In genomic region chr2:105671116-105671797, GRCm38 (mm10) we compare ENCODE assay signal across 13 mouse cellular contexts. TPM values are rescaled to one million over a fixed set of nuclear protein-coding genes. Genes with fewer than 3 reads are reported as not detected.
DNase-seq lines count a peak whose midpoint lies in the region; ATAC-seq and TF ChIP-seq lines count a peak whose summit lies in the region.
"Had no signal": no experiment of that assay in that cellular context is flagged by ENCODE, and none has a peak within 500 bp of the region (broad histone marks: within the 10 kb centered on the region; RNA-seq: fewer than 3 reads in every experiment).

No protein-coding gene starts in this region.

- no peak for ATAC-seq in forebrain, embryonic 15.5 days (replicated peaks)
- no peak for ATAC-seq in midbrain, embryonic 14.5 days (ENCODE audit: low FRiP score, low TSS enrichment)
- ATAC-seq: intestine, embryonic 15.5 days had no signal

- H3K9ac ChIP-seq in forebrain, embryonic 15.5 days (replicated peaks), result peak overlapping the region; percentile 44; the same call in 1 of the 2 replicates
- no peak overlapping the region for H3K9ac ChIP-seq in midbrain, embryonic 14.5 days (replicated peaks; ENCODE audit: low read length)
- H3K9ac ChIP-seq: embryonic facial prominence, embryonic 13.5 days; intestine, embryonic 15.5 days had no signal

- TF ChIP-seq POLR2A in brain, embryonic 14.5 days (IDR thresholded peaks at IDR 0.05; ENCODE audit: borderline replicate concordance, extremely low read depth, insufficient read depth, insufficient read length, poor library complexity, severe bottlenecking), result no peak

- H3K4me2 ChIP-seq in forebrain, embryonic 15.5 days (replicated peaks), result peak overlapping the region; percentile 83
- H3K4me2 ChIP-seq in midbrain, embryonic 14.5 days (ENCODE audit: low read length), result 0 out of 2 replicates have a peak overlapping the region, but pooled peaks have one; percentile 2
- H3K4me2 ChIP-seq: embryonic facial prominence, embryonic 13.5 days; intestine, embryonic 15.5 days had no signal

- H3K4me3 ChIP-seq in forebrain, embryonic 15.5 days, result peak overlapping the region; percentile 41
- H3K4me3 ChIP-seq in midbrain, embryonic 14.5 days (replicated peaks; ENCODE audit: low read depth, low read length), result no peak overlapping the region
- H3K4me3 ChIP-seq in heart, embryonic 10.5 days, result no peak overlapping the region
- H3K4me3 ChIP-seq: embryonic facial prominence, embryonic 13.5 days; intestine, embryonic 15.5 days had no signal

- no peaks in the 10 kb centered on the region for H3K9me3 ChIP-seq in forebrain, embryonic 15.5 days
- no peaks in the 10 kb centered on the region for H3K9me3 ChIP-seq in midbrain, embryonic 14.5 days (ENCODE audit: control insufficient read depth, low read length)
- no peaks in the 10 kb centered on the region for H3K9me3 ChIP-seq in heart, embryonic 10.5 days
- H3K9me3 ChIP-seq: embryonic facial prominence, embryonic 13.5 days; intestine, embryonic 15.5 days had no signal

- H3K27me3 ChIP-seq in forebrain, embryonic 15.5 days, result peaks cover 53% of the 10 kb centered on the region
- peaks cover 99% of the 10 kb centered on the region for H3K27me3 ChIP-seq in midbrain, embryonic 14.5 days (ENCODE audit: control insufficient read depth, insufficient read depth, low read length)
- peaks cover 99% of the 10 kb centered on the region for H3K27me3 ChIP-seq in heart, embryonic 10.5 days (ENCODE audit: insufficient read depth, poor library complexity, severe bottlenecking)

- H3K36me3 ChIP-seq in forebrain, embryonic 15.5 days, result no peaks in the 10 kb centered on the region
- H3K36me3 ChIP-seq in midbrain, embryonic 14.5 days (ENCODE audit: control insufficient read depth, insufficient read depth, low read length), result no peaks in the 10 kb centered on the region
- no peaks in the 10 kb centered on the region for H3K36me3 ChIP-seq in heart, embryonic 10.5 days
- H3K36me3 ChIP-seq: embryonic facial prominence, embryonic 13.5 days; intestine, embryonic 15.5 days had no signal

- H3K4me1 ChIP-seq in forebrain, embryonic 15.5 days, result peaks cover 73% of the 10 kb centered on the region
- H3K4me1 ChIP-seq in midbrain, embryonic 14.5 days (ENCODE audit: control insufficient read depth, insufficient read depth, low read length), result peaks cover 15% of the 10 kb centered on the region
- H3K4me1 ChIP-seq in heart, embryonic 10.5 days, result peaks cover 50% of the 10 kb centered on the region

- WGBS in forebrain, embryonic 15.5 days, result 14% methylated on average over 9 of the region's 9 CpGs
- WGBS in midbrain, embryonic 14.5 days, result 5% methylated on average over 9 of the region's 9 CpGs
- 2% methylated on average over 9 of the region's 9 CpGs for WGBS in heart, embryonic 10.5 days

- peak overlapping the region; percentile 12 for H3K27ac ChIP-seq in forebrain, embryonic 15.5 days (replicated peaks)
- no peak overlapping the region for H3K27ac ChIP-seq in midbrain, embryonic 14.5 days (replicated peaks; ENCODE audit: low read depth, low read length)
- H3K27ac ChIP-seq in heart, embryonic 10.5 days, result no peak overlapping the region
- H3K27ac ChIP-seq: embryonic facial prominence, embryonic 13.5 days; intestine, embryonic 15.5 days had no signal

- TF ChIP-seq CTCF in brain, embryonic 14.5 days (IDR thresholded peaks at IDR 0.05; ENCODE audit: borderline replicate concordance, extremely low read depth, insufficient read depth, insufficient read length), result no peak

- peak; percentile 65 for DNase-seq in brain, embryonic 14.5 days (ENCODE audit: low read depth)
- peak; percentile 48 to 63 for DNase-seq in cerebellum, postnatal 14 days
- peak; percentile 25 for DNase-seq in midbrain, embryonic 14.5 days
- no peak for DNase-seq in heart, embryonic 10.5 days (ENCODE audit: low spot score)
- DNase-seq in thymus, postnatal 14 days, result no peak
- no peak for DNase-seq in heart, postnatal 4 days
- DNase-seq in T-cell, adult 2 months (ENCODE audit: low spot score), result no peak
- DNase-seq: lung, postnatal 10 days; right cerebral cortex, adult 18-20 months had no signal

RNA-seq across cellular contexts. Expression of gene Pax6, which starts 2.6 kb away (rescaled TPM):
- polyA plus RNA-seq in brain, embryonic 14.5 days (2012; rRNA removed), result 63.3 and 76.2 TPM in 2 replicates
- 45.0 and 57.0 TPM in 2 replicates for polyA plus RNA-seq in forebrain, embryonic 15.5 days (2015; fragmentation: Nextera tagmentation; extraction: Ambion mirVana)
- polyA plus RNA-seq in midbrain, embryonic 14.5 days (2014; fragmentation: Nextera tagmentation; extraction: Ambion mirVana), result 20.7 and 22.9 TPM in 2 replicates
- polyA plus RNA-seq in heart, embryonic 10.5 days (2016; fragmentation: Nextera tagmentation; extraction: Ambion mirVana), result 0.28 and 0.54 TPM in 2 replicates
- under 1 TPM in 1 of 2 experiments, not detected in 1; 0.61 TPM for total RNA-seq in heart, postnatal 4 days (2021)
- total RNA-seq: gastrocnemius, adult 18-20 months had no signal

Comparison
In these comparisons a context has a peak if more than half of its experiments do, and no peak if none do; other contexts are left out.
1. DNase-seq: peak in brain, embryonic 14.5 days (single experiment), cerebellum, postnatal 14 days (2 of 2) and midbrain, embryonic 14.5 days (single experiment); none in heart, embryonic 10.5 days (single experiment), thymus, postnatal 14 days (single experiment), heart, postnatal 4 days (single experiment) and T-cell, adult 2 months (single experiment).
2. RNA of gene Pax6, which starts 2.6 kb away (polyA plus RNA-seq): 63.3 to 76.2 TPM in brain, embryonic 14.5 days, 45.0 to 57.0 TPM in forebrain, embryonic 15.5 days and 20.7 to 22.9 TPM in midbrain, embryonic 14.5 days; 0.28 to 0.54 TPM in heart, embryonic 10.5 days; every median in the first group is over 10 times any median in the second.